Mouse (Mus musculus): Measurements from ENCODE around the gene 3110082I17Rik. TPM values are rescaled to one million over a fixed set of nuclear protein-coding genes. Genes with fewer than 3 reads are reported as not detected.

3110082I17Rik gene
- total and polyA plus RNA-seq, 3 experiments: 16.4 to 48.6 (median 18.8) TPM

DNA sequence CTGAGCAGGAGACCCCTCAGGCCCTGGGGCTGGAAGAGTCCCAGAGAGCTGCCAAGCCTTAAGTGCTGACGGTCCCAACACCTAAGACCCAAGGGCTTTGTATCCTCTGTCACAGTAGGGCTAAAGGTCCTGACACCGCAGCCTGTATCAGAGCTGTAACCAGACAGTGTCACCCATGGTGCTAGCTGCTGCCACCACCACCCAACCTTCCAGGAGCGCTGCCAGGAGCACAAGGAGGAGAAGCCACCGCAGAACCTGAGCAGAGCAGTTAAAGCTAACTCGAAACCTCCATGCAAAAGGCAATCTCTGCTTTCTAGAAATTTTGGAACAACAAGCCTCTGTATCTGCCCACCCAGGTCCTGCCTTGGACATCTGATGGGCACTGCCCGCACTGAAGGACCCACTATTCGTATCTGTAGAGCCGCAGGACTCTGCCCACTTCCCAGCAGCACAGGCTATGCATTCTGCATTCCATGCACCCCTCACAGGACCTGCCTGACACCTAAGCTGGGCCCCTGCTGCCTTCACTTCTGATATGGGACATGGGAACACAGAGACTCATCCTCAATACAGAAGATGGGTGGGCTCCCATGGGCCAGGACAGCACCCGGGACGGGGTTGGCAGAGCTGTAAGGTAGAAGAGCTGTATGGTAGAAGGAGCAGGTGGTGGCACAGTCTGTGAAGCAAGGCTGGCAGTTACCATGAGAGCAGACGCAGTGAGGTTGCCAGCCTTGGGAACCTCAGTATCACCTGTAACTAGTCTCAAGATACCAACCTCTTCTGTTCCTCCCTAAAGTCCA, 19.2 kb downstream of the 3110082I17Rik start:
- ATAC-seq (ENCODE audit: extremely low read depth, insufficient number of reproducible peaks, low FRiP score, poor library complexity, severe bottlenecking) (no peak), DNase-seq (ENCODE audit: low spot score) (no peak)
- Histone ChIP-seq H3K9me3 (replicated peaks) (no peaks in the 10 kb centered on the region), H3K36me3 (replicated peaks) (peaks cover 78% of the 10 kb centered on the region), H3K4me3 (ENCODE audit: low read depth, low read length) (no peak overlapping the region), H3K27me3 (ENCODE audit: insufficient read depth, low read length) (no peaks in the 10 kb centered on the region), H3K4me1 (ENCODE audit: insufficient read depth, low read depth, low read length) (no peaks in the 10 kb centered on the region)
- TF ChIP-seq GATA2 (IDR thresholded peaks at IDR 0.05; ENCODE audit: borderline replicate concordance, low read depth, low read length) (no peak), CTCF (IDR thresholded peaks at IDR 0.05; ENCODE audit: low read depth, low read length) (no peak), TAL1 (conservative IDR thresholded peaks at IDR 0.05; ENCODE audit: low read depth, low read length) (no peak), POLR2AphosphoS5 (IDR thresholded peaks at IDR 0.05; ENCODE audit: insufficient replicate concordance, low read depth, low read length) (no peak), GATA1 (IDR thresholded peaks at IDR 0.05; ENCODE audit: borderline replicate concordance, low read length) (no peak)

GRCm38 (mm10) chr5:139440451-139440850, 19.9 kb downstream of the 3110082I17Rik start:
- H3K27me3 ChIP-seq (ENCODE audit: insufficient read depth, low read length): no peaks in the 10 kb centered on the region
- DNase-seq (ENCODE audit: low spot score) (no peak), ATAC-seq (ENCODE audit: extremely low read depth, insufficient number of reproducible peaks, low FRiP score, poor library complexity, severe bottlenecking) (no peak)
- no peaks in the 10 kb centered on the region for H3K9me3 ChIP-seq (replicated peaks)
- H3K36me3 ChIP-seq (replicated peaks): peaks cover 78% of the 10 kb centered on the region
- TF ChIP-seq POLR2AphosphoS5 (IDR thresholded peaks at IDR 0.05; ENCODE audit: insufficient replicate concordance, low read depth, low read length) (no peak), GATA2 (IDR thresholded peaks at IDR 0.05; ENCODE audit: borderline replicate concordance, low read depth, low read length) (no peak), CTCF (IDR thresholded peaks at IDR 0.05; ENCODE audit: low read depth, low read length) (no peak), TAL1 (conservative IDR thresholded peaks at IDR 0.05; ENCODE audit: low read depth, low read length) (no peak), GATA1 (IDR thresholded peaks at IDR 0.05; ENCODE audit: borderline replicate concordance, low read length) (no peak)
- H3K4me1 ChIP-seq (ENCODE audit: insufficient read depth, low read depth, low read length): no peaks in the 10 kb centered on the region
- H3K4me3 ChIP-seq (ENCODE audit: low read depth, low read length): no peak overlapping the region

GRCm38 (mm10) chr5:139438440-139438839, 21.9 kb downstream of the 3110082I17Rik start:
- no peak for ATAC-seq (ENCODE audit: extremely low read depth, insufficient number of reproducible peaks, low FRiP score, poor library complexity, severe bottlenecking)
- peaks cover 86% of the 10 kb centered on the region for H3K36me3 ChIP-seq (replicated peaks)
- H3K27me3 ChIP-seq (ENCODE audit: insufficient read depth, low read length): no peaks in the 10 kb centered on the region
- H3K4me3 ChIP-seq (ENCODE audit: low read depth, low read length): no peak overlapping the region
- no peaks in the 10 kb centered on the region for H3K9me3 ChIP-seq (replicated peaks)
- TF ChIP-seq POLR2AphosphoS5 (IDR thresholded peaks at IDR 0.05; ENCODE audit: insufficient replicate concordance, low read depth, low read length): no peak
- TF ChIP-seq CTCF (IDR thresholded peaks at IDR 0.05; ENCODE audit: low read depth, low read length): no peak
- TF ChIP-seq GATA1 (IDR thresholded peaks at IDR 0.05; ENCODE audit: borderline replicate concordance, low read length): no peak
- no peak for TF ChIP-seq GATA2 (IDR thresholded peaks at IDR 0.05; ENCODE audit: borderline replicate concordance, low read depth, low read length)
- no peak for TF ChIP-seq TAL1 (conservative IDR thresholded peaks at IDR 0.05; ENCODE audit: low read depth, low read length)
- no peak for DNase-seq (ENCODE audit: low spot score)
- no peaks in the 10 kb centered on the region for H3K4me1 ChIP-seq (ENCODE audit: insufficient read depth, low read depth, low read length)

- DNase-seq (ENCODE audit: low spot score) (no peak), ATAC-seq (ENCODE audit: extremely low read depth, insufficient number of reproducible peaks, low FRiP score, poor library complexity, severe bottlenecking) (no peak)
- no peaks in the 10 kb centered on the region for H3K4me1 ChIP-seq (ENCODE audit: insufficient read depth, low read depth, low read length)
- no peaks in the 10 kb centered on the region for H3K27me3 ChIP-seq (ENCODE audit: insufficient read depth, low read length)
- H3K9me3 ChIP-seq (replicated peaks): no peaks in the 10 kb centered on the region
- H3K4me3 ChIP-seq (ENCODE audit: low read depth, low read length): no peak overlapping the region
- TF ChIP-seq TAL1 (conservative IDR thresholded peaks at IDR 0.05; ENCODE audit: low read depth, low read length) (no peak), CTCF (IDR thresholded peaks at IDR 0.05; ENCODE audit: low read depth, low read length) (no peak), POLR2AphosphoS5 (IDR thresholded peaks at IDR 0.05; ENCODE audit: insufficient replicate concordance, low read depth, low read length) (no peak), GATA1 (IDR thresholded peaks at IDR 0.05; ENCODE audit: borderline replicate concordance, low read length) (no peak), GATA2 (IDR thresholded peaks at IDR 0.05; ENCODE audit: borderline replicate concordance, low read depth, low read length) (no peak)
- peaks cover 84% of the 10 kb centered on the region for H3K36me3 ChIP-seq (replicated peaks)
Measured at GRCm38 (mm10) chr5:139437769-139438168, 22.6 kb downstream of the 3110082I17Rik start.

GRCm38 (mm10) chr5:139434940-139435339, 25.4 kb downstream of the 3110082I17Rik start:
- H3K9me3 ChIP-seq (replicated peaks): no peaks in the 10 kb centered on the region
- no peak overlapping the region for H3K4me3 ChIP-seq (ENCODE audit: low read depth, low read length)
- H3K4me1 ChIP-seq (ENCODE audit: insufficient read depth, low read depth, low read length): peaks cover 6% of the 10 kb centered on the region
- DNase-seq (ENCODE audit: low spot score) (no peak), ATAC-seq (ENCODE audit: extremely low read depth, insufficient number of reproducible peaks, low FRiP score, poor library complexity, severe bottlenecking) (no peak)
- no peaks in the 10 kb centered on the region for H3K27me3 ChIP-seq (ENCODE audit: insufficient read depth, low read length)
- H3K36me3 ChIP-seq (replicated peaks): peaks cover 83% of the 10 kb centered on the region
- TF ChIP-seq CTCF (IDR thresholded peaks at IDR 0.05; ENCODE audit: low read depth, low read length): no peak
- TF ChIP-seq POLR2AphosphoS5 (IDR thresholded peaks at IDR 0.05; ENCODE audit: insufficient replicate concordance, low read depth, low read length): no peak
- TF ChIP-seq GATA1 (IDR thresholded peaks at IDR 0.05; ENCODE audit: borderline replicate concordance, low read length): no peak
- no peak for TF ChIP-seq TAL1 (conservative IDR thresholded peaks at IDR 0.05; ENCODE audit: low read depth, low read length)
- no peak for TF ChIP-seq GATA2 (IDR thresholded peaks at IDR 0.05; ENCODE audit: borderline replicate concordance, low read depth, low read length)

GRCm38 (mm10) chr5:139433842-139434568, 26.3 kb downstream of the 3110082I17Rik start:
- H3K4me3 ChIP-seq (ENCODE audit: low read depth, low read length): no peak overlapping the region
- no peak for TF ChIP-seq TAL1 (conservative IDR thresholded peaks at IDR 0.05; ENCODE audit: low read depth, low read length)
- TF ChIP-seq GATA1 (IDR thresholded peaks at IDR 0.05; ENCODE audit: borderline replicate concordance, low read length): no peak
- no peak for TF ChIP-seq CTCF (IDR thresholded peaks at IDR 0.05; ENCODE audit: low read depth, low read length)
- TF ChIP-seq POLR2AphosphoS5 (IDR thresholded peaks at IDR 0.05; ENCODE audit: insufficient replicate concordance, low read depth, low read length): no peak
- no peak for TF ChIP-seq GATA2 (IDR thresholded peaks at IDR 0.05; ENCODE audit: borderline replicate concordance, low read depth, low read length)
- H3K27me3 ChIP-seq (ENCODE audit: insufficient read depth, low read length): no peaks in the 10 kb centered on the region
- peaks cover 83% of the 10 kb centered on the region for H3K36me3 ChIP-seq (replicated peaks)
- DNase-seq (ENCODE audit: low spot score): no peak
- peaks cover 11% of the 10 kb centered on the region for H3K4me1 ChIP-seq (ENCODE audit: insufficient read depth, low read depth, low read length)
- H3K9me3 ChIP-seq (replicated peaks): no peaks in the 10 kb centered on the region
- ATAC-seq (ENCODE audit: extremely low read depth, insufficient number of reproducible peaks, low FRiP score, poor library complexity, severe bottlenecking): no peak
